ENCODE assay signal across 9 mouse cellular contexts in genomic region chr11:84871548-84872069, GRCm38 (mm10). TPM values are rescaled to one million over a fixed set of nuclear protein-coding genes. Genes with fewer than 3 reads are reported as not detected.
A peak's percentile ranks its signal among the peaks of the same experiment; 100 is the strongest.
DNase-seq lines count a peak whose midpoint lies in the region; ATAC-seq and TF ChIP-seq lines count a peak whose summit lies in the region.
"Had no signal": no experiment of that assay in that cellular context is flagged by ENCODE, and none has a peak within 500 bp of the region (broad histone marks: within the 10 kb centered on the region; RNA-seq: fewer than 3 reads in every experiment).

No protein-coding gene starts in this region.

- intact Hi-C loops in left cerebral cortex, adult 2 months (cut with DNase I): loop anchor here (2.0 to 5.0 kb wide), 2 partner anchors 33 to 271 kb away; partner anchors contain the start of gene Usp32

- H3K4me3 ChIP-seq in left cerebral cortex, adult 2 months: peak overlapping the region; percentile 88
- H3K4me3 ChIP-seq in embryonic facial prominence, embryonic 11.5 days (ENCODE audit: low read depth, low read length): peak overlapping the region; percentile 81
- H3K4me3 ChIP-seq in intestine, embryonic 14.5 days (ENCODE audit: low read depth, low read length): peak overlapping the region; percentile 77
- peak overlapping the region; percentile 71 for H3K4me3 ChIP-seq in myocyte

- no peaks in the 10 kb centered on the region for H3K4me1 ChIP-seq in embryonic facial prominence, embryonic 11.5 days (ENCODE audit: control insufficient read depth, insufficient read depth, low read length)
- H3K4me1 ChIP-seq in intestine, embryonic 14.5 days (replicated peaks; ENCODE audit: control insufficient read depth, insufficient read depth, low read length): peaks cover 21% of the 10 kb centered on the region

- no peaks in the 10 kb centered on the region for H3K27me3 ChIP-seq in embryonic facial prominence, embryonic 11.5 days (ENCODE audit: control insufficient read depth, insufficient read depth, low read length)
- H3K27me3 ChIP-seq in intestine, embryonic 14.5 days (replicated peaks; ENCODE audit: control insufficient read depth, insufficient read depth, low read length): no peaks in the 10 kb centered on the region
- H3K27me3 ChIP-seq in myocyte (ENCODE audit: control insufficient read depth, insufficient read depth, insufficient read length): no peaks in the 10 kb centered on the region

- 79% methylated on average over 4 of the region's 4 CpGs for WGBS in embryonic facial prominence, embryonic 11.5 days
- WGBS in intestine, embryonic 14.5 days: 69% methylated on average over 4 of the region's 4 CpGs

- peak overlapping the region; percentile 93 for H3K9ac ChIP-seq in embryonic facial prominence, embryonic 11.5 days (replicated peaks; ENCODE audit: low read length)
- H3K9ac ChIP-seq in intestine, embryonic 14.5 days (ENCODE audit: low read length): peak overlapping the region; percentile 94

- H3K36me3 ChIP-seq in embryonic facial prominence, embryonic 11.5 days (replicated peaks; ENCODE audit: control insufficient read depth, insufficient read depth, low read depth, low read length): no peaks in the 10 kb centered on the region
- H3K36me3 ChIP-seq in intestine, embryonic 14.5 days (ENCODE audit: control insufficient read depth, insufficient read depth, low read length): peaks cover 6% of the 10 kb centered on the region
- no peaks in the 10 kb centered on the region for H3K36me3 ChIP-seq in myocyte (ENCODE audit: control insufficient read depth, insufficient read depth)

- no peak for DNase-seq in left cerebral cortex, adult 2 months (ENCODE audit: extremely low spot score in 1 of 2, low spot score in 2 of 2)
- DNase-seq in left cerebral cortex, adult 11 months (ENCODE audit: low spot score): no peak
- DNase-seq in embryonic facial prominence, embryonic 11.5 days (ENCODE audit: low spot score): no peak
- DNase-seq in intestine, embryonic 14.5 days (ENCODE audit: low spot score): no peak
- DNase-seq in layer of hippocampus, adult 9-11 months: no peak
- DNase-seq in thymus, postnatal 10 days (ENCODE audit: low spot score in 2 of 2): no peak
- no peak for DNase-seq in embryo, embryonic 10 days (ENCODE audit: low spot score)
- DNase-seq: kidney, adult 18-20 months had no signal

- no peak for TF ChIP-seq POLR2A in myocyte (IDR thresholded peaks at IDR 0.05; ENCODE audit: insufficient read length, low read depth)

- H3K4me2 ChIP-seq in embryonic facial prominence, embryonic 11.5 days (ENCODE audit: low read depth, low read length): peak overlapping the region; percentile 66
- H3K4me2 ChIP-seq in intestine, embryonic 14.5 days (ENCODE audit: low read length): peak overlapping the region; percentile 76
- H3K4me2 ChIP-seq in myocyte (ENCODE audit: low read depth): peak overlapping the region; percentile 78

- no peak for ATAC-seq in embryonic facial prominence, embryonic 11.5 days (replicated peaks; ENCODE audit: insufficient number of reproducible peaks, low FRiP score, low TSS enrichment, low read depth)
- ATAC-seq in intestine, embryonic 14.5 days (replicated peaks; ENCODE audit: low FRiP score, low TSS enrichment, low read depth): no peak

- peak overlapping the region; percentile 100 for H3K27ac ChIP-seq in left cerebral cortex, adult 2 months
- no peak overlapping the region for H3K27ac ChIP-seq in embryonic facial prominence, embryonic 11.5 days (replicated peaks; ENCODE audit: low read depth, low read length)
- peak overlapping the region; percentile 99 for H3K27ac ChIP-seq in intestine, embryonic 14.5 days (ENCODE audit: low read depth)

- H3K9me3 ChIP-seq in embryonic facial prominence, embryonic 11.5 days (replicated peaks; ENCODE audit: control insufficient read depth, low read length): no peaks in the 10 kb centered on the region
- no peaks in the 10 kb centered on the region for H3K9me3 ChIP-seq in intestine, embryonic 14.5 days (ENCODE audit: control insufficient read depth, low read length)

- H3ac ChIP-seq in myocyte (ENCODE audit: control insufficient read depth, insufficient read length): peak overlapping the region; percentile 89

- H3K79me2 ChIP-seq in myocyte (ENCODE audit: control insufficient read depth, insufficient read depth): peaks cover 40% of the 10 kb centered on the region

- no peak for TF ChIP-seq CTCF in left cerebral cortex, adult 2 months (IDR thresholded peaks at IDR 0.05)

TF ChIP-seq in myocyte, 11 proteins besides CTCF, POLR2A, EP300 and RAD21:
- TF ChIP-seq TCF12 (IDR thresholded peaks at IDR 0.05; ENCODE audit: insufficient read depth, poor library complexity, severe bottlenecking): no peak
- no peak for TF ChIP-seq E2F4 (IDR thresholded peaks at IDR 0.05; ENCODE audit: insufficient read depth)
- no peak for TF ChIP-seq POLR2AphosphoS2 (IDR thresholded peaks at IDR 0.05; ENCODE audit: insufficient read length, low read depth)
- no peak for TF ChIP-seq REST (IDR thresholded peaks at IDR 0.05; ENCODE audit: insufficient read depth, insufficient read length)
- TF ChIP-seq TCF3 (IDR thresholded peaks at IDR 0.05; ENCODE audit: insufficient read length, low read depth): no peak
- TF ChIP-seq CEBPB (IDR thresholded peaks at IDR 0.05; ENCODE audit: insufficient read depth, poor library complexity, severe bottlenecking): no peak
- no peak for TF ChIP-seq MAX (IDR thresholded peaks at IDR 0.05; ENCODE audit: low read depth)
- TF ChIP-seq USF1 (IDR thresholded peaks at IDR 0.05; ENCODE audit: low read depth): no peak
- no peak for TF ChIP-seq MYOG (IDR thresholded peaks at IDR 0.05; ENCODE audit: control insufficient read depth in 1 of 3, insufficient read depth in 1 of 3, insufficient read length in 2 of 3, low read depth in 2 of 3)
- no peak for TF ChIP-seq MYOD1 (IDR thresholded peaks at IDR 0.05; ENCODE audit: control insufficient read depth in 1 of 3, insufficient read length in 2 of 3, low read depth in 2 of 3)
- no peak for TF ChIP-seq SRF (IDR thresholded peaks at IDR 0.05; ENCODE audit: control insufficient read depth, insufficient read length, low read depth)

RNA-seq across cellular contexts. Expression of gene Ggnbp2, which starts 1.0 kb away (rescaled TPM):
- total RNA-seq in left cerebral cortex, adult 2 months (2021): 10 to 100 TPM; 93.8 to 97.1 TPM
- 72.0 and 72.5 TPM in 2 replicates for polyA plus RNA-seq in embryonic facial prominence, embryonic 11.5 days (2014; fragmentation: Nextera tagmentation; extraction: Ambion mirVana)
- polyA plus RNA-seq in intestine, embryonic 14.5 days (2014; fragmentation: Nextera tagmentation; extraction: Ambion mirVana): 66.1 and 68.0 TPM in 2 replicates
- polyA plus RNA-seq in myocyte (2012; fragmentation: generic; extraction: Trizol): 24.8 TPM

RNA-seq across cellular contexts. Expression of gene Myo19, which starts 8.3 kb away (rescaled TPM):
- total RNA-seq in left cerebral cortex, adult 2 months (2021): 10 to 100 TPM; 14.5 to 20.5 TPM
- 8.1 and 8.2 TPM in 2 replicates for polyA plus RNA-seq in embryonic facial prominence, embryonic 11.5 days (2014; fragmentation: Nextera tagmentation; extraction: Ambion mirVana)
- polyA plus RNA-seq in intestine, embryonic 14.5 days (2014; fragmentation: Nextera tagmentation; extraction: Ambion mirVana): 10.0 and 10.6 TPM in 2 replicates
- 4.8 TPM for polyA plus RNA-seq in myocyte (2012; fragmentation: generic; extraction: Trizol)

RNA-seq across cellular contexts. Expression of gene Pigw, which starts 8.5 kb away (rescaled TPM):
- 1 to 10 TPM; 6.8 to 7.7 TPM for total RNA-seq in left cerebral cortex, adult 2 months (2021)
- 3.0 and 3.7 TPM in 2 replicates for polyA plus RNA-seq in embryonic facial prominence, embryonic 11.5 days (2014; fragmentation: Nextera tagmentation; extraction: Ambion mirVana)
- 3.6 and 4.0 TPM in 2 replicates for polyA plus RNA-seq in intestine, embryonic 14.5 days (2014; fragmentation: Nextera tagmentation; extraction: Ambion mirVana)
- 4.5 TPM for polyA plus RNA-seq in myocyte (2012; fragmentation: generic; extraction: Trizol)

RNA-seq across cellular contexts. Expression of gene Dhrs11, which starts 42.8 kb away (rescaled TPM):
- total RNA-seq in left cerebral cortex, adult 2 months (2021): 1 to 10 TPM; 7.2 to 7.8 TPM
- 11.7 and 12.0 TPM in 2 replicates for polyA plus RNA-seq in embryonic facial prominence, embryonic 11.5 days (2014; fragmentation: Nextera tagmentation; extraction: Ambion mirVana)
- 30.4 and 37.1 TPM in 2 replicates for polyA plus RNA-seq in intestine, embryonic 14.5 days (2014; fragmentation: Nextera tagmentation; extraction: Ambion mirVana)
- polyA plus RNA-seq in myocyte (2012; fragmentation: generic; extraction: Trizol): 13.8 TPM

RNA-seq across cellular contexts. Expression of gene Znhit3, which starts 44.6 kb away (rescaled TPM):
- total RNA-seq in left cerebral cortex, adult 2 months (2021): 10 to 100 TPM; 34.8 to 36.5 TPM
- 67.9 and 77.0 TPM in 2 replicates for polyA plus RNA-seq in embryonic facial prominence, embryonic 11.5 days (2014; fragmentation: Nextera tagmentation; extraction: Ambion mirVana)
- 65.9 and 67.6 TPM in 2 replicates for polyA plus RNA-seq in intestine, embryonic 14.5 days (2014; fragmentation: Nextera tagmentation; extraction: Ambion mirVana)
- 18.5 TPM for polyA plus RNA-seq in myocyte (2012; fragmentation: generic; extraction: Trizol)
